ENCODE assay signal across 17 mouse cellular contexts in genomic region chr1:35809341-35809740, GRCm38 (mm10).
"Had no signal": no experiment of that assay in that cellular context is flagged by ENCODE, and none has a peak within 500 bp of the region (broad histone marks: within the 10 kb centered on the region; RNA-seq: fewer than 3 reads in every experiment).

No protein-coding gene starts in this region.

- H3K9ac ChIP-seq: lung, embryonic 14.5 days; midbrain, embryonic 15.5 days; neural tube, embryonic 13.5 days; neural tube, embryonic 15.5 days had no signal

- H3K27ac ChIP-seq: midbrain, embryonic 15.5 days; neural tube, embryonic 13.5 days; neural tube, embryonic 15.5 days had no signal

- H3K4me2 ChIP-seq: lung, embryonic 14.5 days; midbrain, embryonic 11.5 days; midbrain, embryonic 15.5 days; neural tube, embryonic 13.5 days; neural tube, embryonic 15.5 days had no signal

- H3K9me3 ChIP-seq: midbrain, embryonic 15.5 days; neural tube, embryonic 13.5 days; neural tube, embryonic 15.5 days had no signal

- H3K4me1 ChIP-seq: midbrain, embryonic 15.5 days had no signal

- ATAC-seq: midbrain, embryonic 15.5 days had no signal

- DNase-seq: lung, adult 18-20 months; lung, embryonic 14.5 days; lung, postnatal 10 days; lung, postnatal 4 days; retina, postnatal 1 day; right cerebral cortex, adult 18-20 months; right cerebral cortex, postnatal 25 days; right cerebral cortex, postnatal 4 days; spleen, adult 18-20 months; thymus, adult 18-20 months; thymus, postnatal 14 days; thymus, postnatal 36 days had no signal

- H3K36me3 ChIP-seq: midbrain, embryonic 15.5 days; neural tube, embryonic 13.5 days; neural tube, embryonic 15.5 days had no signal

- H3K27me3 ChIP-seq: midbrain, embryonic 15.5 days; neural tube, embryonic 13.5 days; neural tube, embryonic 15.5 days had no signal

- H3K4me3 ChIP-seq: midbrain, embryonic 15.5 days; myocyte; neural tube, embryonic 13.5 days; neural tube, embryonic 15.5 days had no signal
